Mouse (Mus musculus): Measurements from ENCODE around the gene Cstad. TPM values are rescaled to one million over a fixed set of nuclear protein-coding genes. Genes with fewer than 3 reads are reported as not detected.

Gene Cstad
- polyA plus RNA-seq, 1 experiment, result not detected

DNA sequence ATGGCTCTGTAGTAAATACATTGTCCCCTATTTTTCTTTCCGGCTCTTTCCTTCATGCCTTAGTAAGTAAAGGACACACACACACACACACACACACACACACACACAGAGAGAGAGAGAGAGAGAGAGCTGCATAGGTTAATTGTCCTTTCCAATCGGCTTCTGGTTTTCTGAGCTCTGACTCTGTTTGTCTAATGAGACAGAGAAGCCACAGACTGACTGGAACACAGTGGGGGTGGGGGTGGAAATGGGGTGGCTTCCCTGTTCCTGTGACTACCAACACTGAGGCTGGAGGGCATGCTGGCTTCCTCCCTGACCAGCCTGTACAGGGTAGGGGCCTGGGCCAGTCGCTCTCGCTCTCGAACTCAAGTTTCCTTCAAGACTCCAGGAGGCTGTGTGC is 8.9 kb downstream of the Cstad start:
- H3K27ac ChIP-seq (ENCODE audit: insufficient read depth, low read depth, low read length), result no peak overlapping the region
- no peak for TF ChIP-seq POLR2A (IDR thresholded peaks at IDR 0.05; ENCODE audit: low read depth, low read length)
- no peak for TF ChIP-seq CTCF (IDR thresholded peaks at IDR 0.05; ENCODE audit: extremely low read depth, insufficient read length, insufficient replicate concordance, low read depth, low read length)
- H3K4me3 ChIP-seq (ENCODE audit: low read depth, low read length), result no peak overlapping the region
- WGBS, result 88% methylated on average over 5 of the region's 5 CpGs
- 0 out of 2 replicates have a peak, but pooled peaks cover 6% of the 10 kb centered on the region for H3K27me3 ChIP-seq (ENCODE audit: control insufficient read depth, insufficient read depth, low read length)
- H3K4me1 ChIP-seq (ENCODE audit: control insufficient read depth, insufficient read depth, insufficient read length, low read length), result peaks cover 9% of the 10 kb centered on the region
- H3K36me3 ChIP-seq (ENCODE audit: control insufficient read depth, insufficient read depth, low read length), result no peaks in the 10 kb centered on the region

DNA sequence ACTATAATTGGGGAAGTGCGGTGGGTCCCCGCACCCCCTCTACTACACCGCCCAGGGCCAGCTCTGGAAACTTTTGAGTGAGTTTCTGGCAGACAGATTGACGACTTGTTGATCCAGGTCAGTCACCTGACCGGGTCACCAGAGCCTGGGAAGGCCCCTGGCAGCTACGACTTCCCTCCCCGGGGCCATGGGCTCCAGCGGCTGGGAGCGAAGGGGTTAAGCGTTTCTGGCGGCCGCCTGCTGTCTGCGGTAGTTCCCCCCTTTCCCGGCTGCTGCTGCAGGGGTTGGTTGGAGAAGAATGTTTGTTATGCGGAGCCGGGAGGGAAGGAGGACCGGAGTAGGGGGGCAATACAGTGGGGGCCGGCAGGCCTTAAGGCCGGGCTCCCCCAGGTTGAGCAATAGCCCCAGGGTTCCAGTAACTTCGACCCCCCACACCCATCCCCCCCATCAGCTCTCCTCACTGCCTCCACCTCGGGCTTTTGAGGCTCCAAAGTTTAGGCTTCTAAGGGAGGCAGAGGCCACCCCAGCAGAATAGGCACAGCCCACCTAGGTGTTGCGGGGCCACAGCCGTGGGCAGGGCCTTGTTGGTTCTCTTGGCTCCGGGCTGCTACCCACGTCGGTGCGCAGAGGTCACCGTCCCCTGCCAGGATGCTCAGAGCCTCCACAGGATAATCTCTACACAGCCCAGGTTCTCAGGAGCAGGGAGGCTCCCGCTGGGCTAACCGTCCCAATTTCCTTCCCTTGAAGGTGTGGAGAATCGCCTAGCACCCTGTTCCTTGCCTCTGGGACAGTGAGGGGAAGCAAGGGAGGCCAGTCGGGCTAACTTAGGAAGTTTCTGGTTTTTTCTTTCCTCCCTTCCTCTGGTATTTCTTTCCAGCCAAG is 10.3 kb downstream of the Cstad start:
- Histone ChIP-seq H3K4me3 (ENCODE audit: low read depth, low read length) (0 out of 2 replicates have a peak overlapping the region, but pooled peaks have one; percentile 4), H3K4me1 (ENCODE audit: control insufficient read depth, insufficient read depth, insufficient read length, low read length) (peaks cover 9% of the 10 kb centered on the region), H3K27me3 (ENCODE audit: control insufficient read depth, insufficient read depth, low read length) (0 out of 2 replicates have a peak, but pooled peaks cover 6% of the 10 kb centered on the region), H3K27ac (ENCODE audit: insufficient read depth, low read depth, low read length) (peak overlapping the region; percentile 50; the same call in 1 of the 2 replicates), H3K36me3 (ENCODE audit: control insufficient read depth, insufficient read depth, low read length) (no peaks in the 10 kb centered on the region)
- TF ChIP-seq POLR2A (IDR thresholded peaks at IDR 0.05; ENCODE audit: low read depth, low read length) (no peak), CTCF (IDR thresholded peaks at IDR 0.05; ENCODE audit: extremely low read depth, insufficient read length, insufficient replicate concordance, low read depth, low read length) (no peak)
- WGBS, result 30% methylated on average over 32 of the region's 32 CpGs

DNA sequence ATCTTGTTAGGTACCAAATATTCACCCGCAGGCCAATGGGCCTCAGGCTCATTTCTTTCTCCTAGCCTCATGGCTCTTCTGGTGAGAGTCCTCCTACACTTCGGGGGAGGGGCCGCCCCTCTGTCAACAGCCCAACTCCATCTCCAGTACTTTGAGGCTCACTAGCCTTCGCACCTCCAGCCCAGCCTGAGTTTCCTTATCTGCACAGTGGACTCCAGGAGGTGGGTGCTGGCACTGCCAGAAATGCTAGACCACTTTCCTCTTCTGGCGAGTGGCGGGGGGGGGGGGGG is 10.9 kb downstream of the Cstad start:
- no peaks in the 10 kb centered on the region for H3K36me3 ChIP-seq (ENCODE audit: control insufficient read depth, insufficient read depth, low read length)
- 0 out of 2 replicates have a peak, but pooled peaks cover 6% of the 10 kb centered on the region for H3K27me3 ChIP-seq (ENCODE audit: control insufficient read depth, insufficient read depth, low read length)
- H3K4me3 ChIP-seq (ENCODE audit: low read depth, low read length), result no peak overlapping the region
- TF ChIP-seq POLR2A (IDR thresholded peaks at IDR 0.05; ENCODE audit: low read depth, low read length) (no peak), CTCF (IDR thresholded peaks at IDR 0.05; ENCODE audit: extremely low read depth, insufficient read length, insufficient replicate concordance, low read depth, low read length) (no peak)
- H3K4me1 ChIP-seq (ENCODE audit: control insufficient read depth, insufficient read depth, insufficient read length, low read length), result peaks cover 5% of the 10 kb centered on the region
- 25% methylated on average over 6 of the region's 6 CpGs for WGBS
- 0 out of 2 replicates have a peak overlapping the region, but pooled peaks have one; percentile 50 for H3K27ac ChIP-seq (ENCODE audit: insufficient read depth, low read depth, low read length)

DNA sequence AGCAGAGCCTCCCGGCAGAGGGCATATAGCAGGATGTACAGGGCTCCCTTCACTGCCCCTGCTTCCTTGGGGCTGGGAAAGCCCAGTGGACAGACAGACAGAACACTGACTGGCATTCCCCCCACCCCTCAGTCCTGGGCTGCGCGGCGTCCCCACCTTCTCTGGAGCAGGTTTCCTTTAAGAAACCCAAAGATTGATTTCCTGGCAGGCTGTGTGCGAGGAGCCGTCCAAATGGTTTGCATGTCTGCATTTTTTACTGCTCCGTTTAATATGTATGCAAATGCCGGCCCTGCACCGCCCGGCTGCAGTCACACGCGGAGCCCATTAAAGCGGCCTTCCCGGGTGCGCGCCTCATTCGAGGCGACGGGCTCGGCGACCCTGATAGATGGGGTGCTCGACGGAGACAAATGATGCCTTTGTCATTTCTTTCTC is 11.8 kb downstream of the Cstad start:
- Histone ChIP-seq H3K4me1 (ENCODE audit: control insufficient read depth, insufficient read depth, insufficient read length, low read length) (peaks cover 5% of the 10 kb centered on the region), H3K4me3 (ENCODE audit: low read depth, low read length) (0 out of 2 replicates have a peak overlapping the region, but pooled peaks have one; percentile 18), H3K27me3 (ENCODE audit: control insufficient read depth, insufficient read depth, low read length) (0 out of 2 replicates have a peak, but pooled peaks cover 6% of the 10 kb centered on the region), H3K27ac (ENCODE audit: insufficient read depth, low read depth, low read length) (no peak overlapping the region), H3K36me3 (ENCODE audit: control insufficient read depth, insufficient read depth, low read length) (no peaks in the 10 kb centered on the region)
- WGBS, result 32% methylated on average over 23 of the region's 23 CpGs
- TF ChIP-seq CTCF (IDR thresholded peaks at IDR 0.05; ENCODE audit: extremely low read depth, insufficient read length, insufficient replicate concordance, low read depth, low read length) (no peak), POLR2A (IDR thresholded peaks at IDR 0.05; ENCODE audit: low read depth, low read length) (no peak)

DNA sequence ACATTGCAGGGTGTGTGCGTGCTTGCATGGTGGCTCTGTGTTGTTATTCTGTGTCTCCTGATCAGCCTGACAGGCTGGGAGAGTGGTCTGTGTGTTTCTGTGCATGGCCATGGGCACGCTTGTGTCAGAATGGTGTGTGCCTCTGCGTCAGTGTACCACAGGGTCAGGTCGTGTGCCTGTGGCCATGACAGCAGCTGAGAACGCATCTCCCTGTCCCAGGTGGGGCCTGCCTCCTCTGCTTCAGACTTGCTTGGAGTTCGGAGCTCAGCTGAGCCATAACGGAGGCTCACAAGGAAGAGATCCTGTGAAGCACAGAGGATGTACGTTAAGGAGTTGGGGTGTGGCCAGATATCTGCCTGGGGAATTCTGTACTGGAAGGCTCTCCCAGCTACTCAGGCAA is 13.1 kb downstream of the Cstad start:
- TF ChIP-seq CTCF (IDR thresholded peaks at IDR 0.05; ENCODE audit: extremely low read depth, insufficient read length, insufficient replicate concordance, low read depth, low read length) (no peak), POLR2A (IDR thresholded peaks at IDR 0.05; ENCODE audit: low read depth, low read length) (no peak)
- Histone ChIP-seq H3K27me3 (ENCODE audit: control insufficient read depth, insufficient read depth, low read length) (0 out of 2 replicates have a peak, but pooled peaks cover 6% of the 10 kb centered on the region), H3K4me1 (ENCODE audit: control insufficient read depth, insufficient read depth, insufficient read length, low read length) (peaks cover 5% of the 10 kb centered on the region), H3K36me3 (ENCODE audit: control insufficient read depth, insufficient read depth, low read length) (no peaks in the 10 kb centered on the region), H3K27ac (ENCODE audit: insufficient read depth, low read depth, low read length) (no peak overlapping the region), H3K4me3 (ENCODE audit: low read depth, low read length) (no peak overlapping the region)
- WGBS, result 59% methylated on average over 8 of the region's 8 CpGs

DNA sequence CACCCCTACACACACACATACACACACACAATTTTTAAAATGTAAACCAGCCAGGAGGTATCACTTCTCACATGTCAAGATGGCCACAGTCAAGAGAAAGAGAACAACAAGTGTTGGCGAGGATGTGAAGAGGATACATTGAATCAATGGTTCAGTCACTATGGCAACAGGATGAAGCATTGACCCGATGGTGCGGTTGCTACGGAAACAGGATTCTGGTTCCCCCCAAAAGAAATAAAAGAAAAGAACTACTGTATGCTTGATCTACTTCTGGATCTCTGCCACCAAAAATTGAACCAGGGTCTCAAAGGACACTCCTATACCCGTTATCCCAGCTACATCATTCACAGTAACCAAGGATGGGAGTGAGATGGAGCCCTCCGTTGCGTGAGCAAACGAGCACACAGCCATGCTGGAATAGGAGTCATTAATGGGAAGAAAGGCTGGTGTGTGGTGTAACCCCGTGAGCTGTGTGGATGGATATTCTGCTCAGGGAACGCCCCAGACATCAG is 13.9 kb downstream of the Cstad start:
- 84% methylated on average over 10 of the region's 10 CpGs for WGBS
- TF ChIP-seq POLR2A (IDR thresholded peaks at IDR 0.05; ENCODE audit: low read depth, low read length), result no peak
- TF ChIP-seq CTCF (IDR thresholded peaks at IDR 0.05; ENCODE audit: extremely low read depth, insufficient read length, insufficient replicate concordance, low read depth, low read length), result no peak

DNA sequence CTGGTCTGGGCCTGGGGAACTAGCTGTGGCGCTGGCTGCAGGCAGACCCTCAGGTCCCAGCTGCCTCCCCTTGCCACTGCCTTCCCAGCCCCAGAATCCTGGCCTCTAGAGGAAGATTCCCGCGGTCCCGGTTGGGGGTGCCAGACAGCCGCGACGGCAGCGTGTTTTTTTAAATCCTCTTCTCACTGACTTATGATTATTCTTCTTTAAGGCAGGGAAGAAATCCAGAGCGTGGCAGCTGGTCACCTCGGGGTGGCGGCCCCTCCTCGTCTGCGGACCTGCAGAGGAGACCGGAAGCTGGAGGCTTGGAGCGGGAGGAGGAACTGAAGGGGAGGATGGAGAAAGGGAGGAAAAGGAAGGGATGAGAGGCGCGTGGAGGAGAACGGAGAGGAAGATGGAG is 18.7 kb downstream of the Cstad start:
- H3K4me3 ChIP-seq (ENCODE audit: low read depth, low read length), result peak overlapping the region; percentile 1
- TF ChIP-seq CTCF (IDR thresholded peaks at IDR 0.05; ENCODE audit: extremely low read depth, insufficient read length, insufficient replicate concordance, low read depth, low read length) (no peak), POLR2A (IDR thresholded peaks at IDR 0.05; ENCODE audit: low read depth, low read length) (no peak)
- no peaks in the 10 kb centered on the region for H3K27me3 ChIP-seq (ENCODE audit: control insufficient read depth, insufficient read depth, low read length)
- H3K4me1 ChIP-seq (ENCODE audit: control insufficient read depth, insufficient read depth, insufficient read length, low read length), result no peaks in the 10 kb centered on the region; the same call in 1 of the 2 replicates
- no peak overlapping the region for H3K27ac ChIP-seq (ENCODE audit: insufficient read depth, low read depth, low read length)
- 14% methylated on average over 18 of the region's 18 CpGs for WGBS
- no peaks in the 10 kb centered on the region for H3K36me3 ChIP-seq (ENCODE audit: control insufficient read depth, insufficient read depth, low read length)

More for the DNA sequence above, 13.9 kb downstream of the Cstad start:
- peaks cover 5% of the 10 kb centered on the region for H3K4me1 ChIP-seq (ENCODE audit: control insufficient read depth, insufficient read depth, insufficient read length, low read length)
- H3K27ac ChIP-seq (ENCODE audit: insufficient read depth, low read depth, low read length), result no peak overlapping the region
- H3K36me3 ChIP-seq (ENCODE audit: control insufficient read depth, insufficient read depth, low read length), result no peaks in the 10 kb centered on the region
- H3K4me3 ChIP-seq (ENCODE audit: low read depth, low read length), result no peak overlapping the region
- H3K27me3 ChIP-seq (ENCODE audit: control insufficient read depth, insufficient read depth, low read length), result 0 out of 2 replicates have a peak, but pooled peaks cover 6% of the 10 kb centered on the region
